Mouse (Mus musculus) thymus, postnatal 0 days (tissue): Measurements from ENCODE around the gene Cdc42. TPM values are rescaled to one million over a fixed set of nuclear protein-coding genes. Genes with fewer than 3 reads are reported as not detected.
A peak's percentile ranks its signal among the peaks of the same experiment; 100 is the strongest.

Experiments
- DNase-seq: peaks from one replicate; pipeline ENCODE4 v3.0.0-alpha.2; 2015; ENCODE audit warnings: low spot score
- polyA plus RNA-seq: library from polyadenylated mRNA; unstranded; fragments of >200 nt; fragmentation: Nextera tagmentation; extraction: Ambion mirVana; gene quantifications from 2 replicates; pipeline ENCODE4 v1.2.1, GENCODE M21; 2015

Gene Cdc42
- polyA plus RNA-seq, result 536 and 561 TPM in 2 replicates

GRCm38 (mm10) chr4:137357517-137358254 lies at the start of gene Cdc42:
Gene Cdc42 (minus strand): TSS chr4:137357720.
- peak; percentile 98 for DNase-seq

GRCm38 (mm10) chr4:137405571-137405970 lies 48.1 kb upstream of the Cdc42 start:
- no peak for DNase-seq

- DNase-seq, result no peak
These were observed 39.4 kb upstream of the Cdc42 start for GRCm38 (mm10) chr4:137396641-137397525.

GRCm38 (mm10) chr4:137393378-137394135 lies 36.0 kb upstream of the Cdc42 start:
- DNase-seq, result no peak

- no peak for DNase-seq
These were observed 35.4 kb upstream of the Cdc42 start for GRCm38 (mm10) chr4:137392874-137393273.

- DNase-seq, result no peak
These were observed 33.8 kb upstream of the Cdc42 start for GRCm38 (mm10) chr4:137391287-137391686.

- DNase-seq, result no peak
These were observed 32.7 kb upstream of the Cdc42 start for GRCm38 (mm10) chr4:137390196-137390595.

GRCm38 (mm10) chr4:137388983-137389382 lies 31.5 kb upstream of the Cdc42 start:
- DNase-seq, result no peak

GRCm38 (mm10) chr4:137388059-137388794 lies 30.7 kb upstream of the Cdc42 start:
- peak; percentile 89 for DNase-seq

GRCm38 (mm10) chr4:137387482-137388058 lies 30.1 kb upstream of the Cdc42 start:
- DNase-seq, result no peak

GRCm38 (mm10) chr4:137380702-137381605 lies 23.4 kb upstream of the Cdc42 start:
- DNase-seq, result no peak

- no peak for DNase-seq
These were observed 22.3 kb upstream of the Cdc42 start for GRCm38 (mm10) chr4:137379713-137380255.

GRCm38 (mm10) chr4:137379085-137379484 lies 21.6 kb upstream of the Cdc42 start:
- DNase-seq, result no peak

- DNase-seq, result no peak
These were observed 20.2 kb upstream of the Cdc42 start for GRCm38 (mm10) chr4:137377526-137378304.

- DNase-seq, result no peak
These were observed 19.3 kb upstream of the Cdc42 start for GRCm38 (mm10) chr4:137376778-137377177.

- no peak for DNase-seq
These were observed 18.1 kb upstream of the Cdc42 start for GRCm38 (mm10) chr4:137375314-137376278.

- DNase-seq, result no peak
These were observed 16.2 kb upstream of the Cdc42 start for GRCm38 (mm10) chr4:137373711-137374110.
